Mouse (Mus musculus) embryonic facial prominence, embryonic 13.5 days (tissue): ENCODE measurements at regions not wholly inside any gene's neighbourhood (a gene's known extent, or its start where the extent isn't known, plus 50 kb on each side); places are given as distances from the start of the nearest gene placed in this dataset.

ENCODE experiments used
- ATAC-seq: fragments of 200-750 bp; cut with Nextera tagmentation; 2 replicates; pipeline ENCODE4 v1.8.0; 2017; ENCODE audit warnings: low read depth; ENCODE audit not compliant: insufficient number of reproducible peaks, insufficient read depth, low FRiP score, low TSS enrichment
- H3K27ac ChIP-seq: fragments of 300-500 bp; sonication (generic); 2 replicates; pipeline ENCODE4 v1.5.1; 2015; ENCODE audit warnings: moderate library complexity, mild to moderate bottlenecking, inconsistent platforms
- H3K27me3 ChIP-seq: fragments of 300-500 bp; sonication (generic); 2 replicates; pipeline ENCODE4 v1.6.1; 2015; ENCODE audit warnings: mild to moderate bottlenecking, inconsistent platforms
- H3K36me3 ChIP-seq: fragments of 300-500 bp; sonication (generic); 2 replicates; pipeline ENCODE4 v1.6.1; 2015; ENCODE audit warnings: mild to moderate bottlenecking, inconsistent platforms
- H3K4me1 ChIP-seq: fragments of 300-500 bp; sonication (generic); 2 replicates; pipeline ENCODE4 v1.6.1; 2015; ENCODE audit warnings: inconsistent platforms
- H3K4me2 ChIP-seq: fragments of 300-500 bp; sonication (generic); 2 replicates; pipeline ENCODE4 v1.6.1; 2015; ENCODE audit warnings: moderate library complexity, mild to moderate bottlenecking, inconsistent platforms
- H3K4me3 ChIP-seq: fragments of 300-500 bp; sonication (generic); 2 replicates; pipeline ENCODE4 v1.5.1; 2015; ENCODE audit warnings: mild to moderate bottlenecking, inconsistent platforms
- H3K9ac ChIP-seq: fragments of 300-500 bp; sonication (generic); 2 replicates; pipeline ENCODE4 v1.6.1; 2015; ENCODE audit warnings: mild to moderate bottlenecking, inconsistent platforms
- H3K9me3 ChIP-seq: fragments of 300-500 bp; sonication (generic); 2 replicates; pipeline ENCODE4 v1.6.1; 2016; ENCODE audit warnings: inconsistent platforms
- WGBS: fragments of 180-500 bp; shearing (Covaris S2); methylation state at CpG from one replicate; pipeline ENCODE4 v1.1.7; 2015; ENCODE audit warnings: mixed read lengths; 5-methylcytosine and 5-hydroxymethylcytosine counted together

- Histone ChIP-seq H3K4me2 (no peak overlapping the region), H3K27me3 (no peaks in the 10 kb centered on the region), H3K9ac (no peak overlapping the region), H3K4me3 (no peak overlapping the region), H3K36me3 (no peaks in the 10 kb centered on the region), H3K27ac (peak overlapping the region; percentile 39; the same call in 1 of the 2 replicates), H3K9me3 (no peaks in the 10 kb centered on the region), H3K4me1 (peaks cover 17% of the 10 kb centered on the region)
- 0 out of 2 replicates have a peak, but pooled peaks have one; percentile 48 for ATAC-seq
- 37% methylated on average over 7 of the region's 7 CpGs for WGBS
These were observed 329.4 kb upstream of the Jarid2 start for GRCm38 (mm10) chr13:44399831-44400321.

- no peaks in the 10 kb centered on the region for H3K27me3 ChIP-seq
- no peaks in the 10 kb centered on the region for H3K9me3 ChIP-seq
- H3K9ac ChIP-seq, result no peak overlapping the region
- WGBS, result 90% methylated on average over 8 of the region's 8 CpGs
- peaks cover 22% of the 10 kb centered on the region for H3K4me1 ChIP-seq
- H3K4me3 ChIP-seq, result no peak overlapping the region
- H3K36me3 ChIP-seq, result no peaks in the 10 kb centered on the region
- H3K4me2 ChIP-seq, result no peak overlapping the region
- H3K27ac ChIP-seq, result no peak overlapping the region
- no peak for ATAC-seq
These were observed 325.2 kb upstream of the Jarid2 start for GRCm38 (mm10) chr13:44404010-44404575.

GRCm38 (mm10) chr13:44407307-44407706, 322.0 kb upstream of the Jarid2 start:
- WGBS, result 70% methylated on average over 2 of the region's 2 CpGs
- no peaks in the 10 kb centered on the region for H3K27me3 ChIP-seq
- peaks cover 17% of the 10 kb centered on the region for H3K4me1 ChIP-seq
- H3K36me3 ChIP-seq, result no peaks in the 10 kb centered on the region
- no peak overlapping the region for H3K4me2 ChIP-seq
- H3K27ac ChIP-seq, result no peak overlapping the region
- no peak for ATAC-seq
- no peaks in the 10 kb centered on the region for H3K9me3 ChIP-seq
- H3K4me3 ChIP-seq, result no peak overlapping the region
- H3K9ac ChIP-seq, result no peak overlapping the region

GRCm38 (mm10) chr13:44408619-44408959, 320.7 kb upstream of the Jarid2 start:
- Histone ChIP-seq H3K4me2 (no peak overlapping the region), H3K36me3 (no peaks in the 10 kb centered on the region), H3K9me3 (no peaks in the 10 kb centered on the region), H3K9ac (no peak overlapping the region), H3K27ac (no peak overlapping the region), H3K27me3 (0 out of 2 replicates have a peak, but pooled peaks cover 3% of the 10 kb centered on the region), H3K4me1 (peaks cover 19% of the 10 kb centered on the region), H3K4me3 (no peak overlapping the region)
- ATAC-seq, result no peak
- WGBS, result 84% methylated on average over 6 of the region's 6 CpGs

GRCm38 (mm10) chr13:44408960-44409719, 320.1 kb upstream of the Jarid2 start:
- H3K36me3 ChIP-seq, result no peaks in the 10 kb centered on the region
- no peak for ATAC-seq
- peaks cover 19% of the 10 kb centered on the region for H3K4me1 ChIP-seq
- H3K27ac ChIP-seq, result no peak overlapping the region
- H3K9ac ChIP-seq, result no peak overlapping the region
- H3K4me3 ChIP-seq, result no peak overlapping the region
- WGBS, result 54% methylated on average over 14 of the region's 14 CpGs
- H3K4me2 ChIP-seq, result no peak overlapping the region
- H3K27me3 ChIP-seq, result 0 out of 2 replicates have a peak, but pooled peaks cover 3% of the 10 kb centered on the region
- H3K9me3 ChIP-seq, result no peaks in the 10 kb centered on the region

- Histone ChIP-seq H3K4me2 (no peak overlapping the region), H3K36me3 (no peaks in the 10 kb centered on the region), H3K9me3 (no peaks in the 10 kb centered on the region), H3K27me3 (0 out of 2 replicates have a peak, but pooled peaks cover 3% of the 10 kb centered on the region), H3K4me3 (no peak overlapping the region), H3K9ac (no peak overlapping the region), H3K27ac (no peak overlapping the region), H3K4me1 (peaks cover 19% of the 10 kb centered on the region)
- 81% methylated on average over 5 of the region's 5 CpGs for WGBS
- ATAC-seq, result no peak
These were observed 319.6 kb upstream of the Jarid2 start for GRCm38 (mm10) chr13:44409720-44410047.

GRCm38 (mm10) chr13:44411781-44412496, 317.3 kb upstream of the Jarid2 start:
- H3K4me1 ChIP-seq, result peaks cover 22% of the 10 kb centered on the region
- ATAC-seq, result no peak
- H3K4me3 ChIP-seq, result no peak overlapping the region
- 87% methylated on average over 2 of the region's 2 CpGs for WGBS
- 0 out of 2 replicates have a peak, but pooled peaks cover 3% of the 10 kb centered on the region for H3K27me3 ChIP-seq
- H3K9ac ChIP-seq, result no peak overlapping the region
- H3K9me3 ChIP-seq, result no peaks in the 10 kb centered on the region
- H3K4me2 ChIP-seq, result no peak overlapping the region
- no peak overlapping the region for H3K27ac ChIP-seq
- H3K36me3 ChIP-seq, result no peaks in the 10 kb centered on the region

GRCm38 (mm10) chr13:44413305-44413704, 316.0 kb upstream of the Jarid2 start:
- peaks cover 26% of the 10 kb centered on the region for H3K4me1 ChIP-seq
- no peak overlapping the region for H3K27ac ChIP-seq
- no peak for ATAC-seq
- H3K9me3 ChIP-seq, result no peaks in the 10 kb centered on the region
- 51% methylated on average over 9 of the region's 9 CpGs for WGBS
- no peak overlapping the region for H3K4me2 ChIP-seq
- no peak overlapping the region for H3K4me3 ChIP-seq
- H3K36me3 ChIP-seq, result no peaks in the 10 kb centered on the region
- H3K9ac ChIP-seq, result no peak overlapping the region
- 0 out of 2 replicates have a peak, but pooled peaks cover 3% of the 10 kb centered on the region for H3K27me3 ChIP-seq

GRCm38 (mm10) chr13:44415971-44416370, 313.3 kb upstream of the Jarid2 start:
- WGBS, result 78% methylated on average over 7 of the region's 7 CpGs
- no peak overlapping the region for H3K4me3 ChIP-seq
- H3K36me3 ChIP-seq, result no peaks in the 10 kb centered on the region
- H3K4me1 ChIP-seq, result peaks cover 32% of the 10 kb centered on the region
- H3K27me3 ChIP-seq, result 0 out of 2 replicates have a peak, but pooled peaks cover 3% of the 10 kb centered on the region
- ATAC-seq, result no peak
- no peak overlapping the region for H3K4me2 ChIP-seq
- H3K27ac ChIP-seq, result no peak overlapping the region
- H3K9ac ChIP-seq, result no peak overlapping the region
- H3K9me3 ChIP-seq, result no peaks in the 10 kb centered on the region

- no peaks in the 10 kb centered on the region for H3K36me3 ChIP-seq
- no peaks in the 10 kb centered on the region for H3K9me3 ChIP-seq
- 0 out of 2 replicates have a peak overlapping the region, but pooled peaks have one; percentile 11 for H3K9ac ChIP-seq
- no peak overlapping the region for H3K4me3 ChIP-seq
- H3K27ac ChIP-seq, result no peak overlapping the region
- 0 out of 2 replicates have a peak, but pooled peaks cover 3% of the 10 kb centered on the region for H3K27me3 ChIP-seq
- no peak for ATAC-seq
- peaks cover 32% of the 10 kb centered on the region for H3K4me1 ChIP-seq
- peak overlapping the region; percentile 31 for H3K4me2 ChIP-seq
- WGBS, result 10% methylated on average over 8 of the region's 8 CpGs
These were observed 312.3 kb upstream of the Jarid2 start for GRCm38 (mm10) chr13:44416986-44417385.

- WGBS, result 64% methylated on average over 8 of the region's 8 CpGs
- no peak overlapping the region for H3K27ac ChIP-seq
- no peak overlapping the region for H3K4me3 ChIP-seq
- no peaks in the 10 kb centered on the region for H3K9me3 ChIP-seq
- no peak overlapping the region for H3K9ac ChIP-seq
- H3K27me3 ChIP-seq, result no peaks in the 10 kb centered on the region
- peaks cover 29% of the 10 kb centered on the region for H3K4me1 ChIP-seq
- H3K4me2 ChIP-seq, result no peak overlapping the region
- ATAC-seq, result no peak
- no peaks in the 10 kb centered on the region for H3K36me3 ChIP-seq
These were observed 310.2 kb upstream of the Jarid2 start for GRCm38 (mm10) chr13:44419056-44419455.
